7 mouse cellular contexts compared by ENCODE assay signal in genomic region chr4:142239240-142240126, GRCm38 (mm10). TPM values are rescaled to one million over a fixed set of nuclear protein-coding genes. Genes with fewer than 3 reads are reported as not detected.
DNase-seq lines count a peak whose midpoint lies in the region; ATAC-seq and TF ChIP-seq lines count a peak whose summit lies in the region.

Kazn (minus strand) TSS chr4:142239401.

- peaks cover 5% of the 10 kb centered on the region; the same call in 1 of the 2 replicates for H3K27me3 ChIP-seq in forebrain, embryonic 11.5 days (ENCODE audit: control insufficient read depth, insufficient read depth, low read length)
- no peaks in the 10 kb centered on the region for H3K27me3 ChIP-seq in heart, embryonic 13.5 days (replicated peaks)
- no peaks in the 10 kb centered on the region for H3K27me3 ChIP-seq in kidney, postnatal 0 days (ENCODE audit: insufficient read depth, low read length)
- no peaks in the 10 kb centered on the region for H3K27me3 ChIP-seq in midbrain, postnatal 0 days (ENCODE audit: insufficient read depth, low read length)

- DNase-seq in c-Kit-positive CD71-positive TER-119-negative erythroid progenitor cells, embryonic 14.5 days (ENCODE audit: low read depth), result peak; percentile 19
- peak; percentile 95 for DNase-seq in forebrain, embryonic 11.5 days (ENCODE audit: low spot score)
- peak; percentile 93 for DNase-seq in kidney, postnatal 0 days (ENCODE audit: low spot score)
- peak; percentile 84 for DNase-seq in liver
- DNase-seq in midbrain, postnatal 0 days (ENCODE audit: low spot score), result peak; percentile 77
- DNase-seq in telencephalon, adult 2 months (ENCODE audit: low read depth, low spot score), result peak; percentile 26

- H3K36me3 ChIP-seq in forebrain, embryonic 11.5 days (ENCODE audit: control insufficient read depth, insufficient read depth, low read length), result no peaks in the 10 kb centered on the region
- no peaks in the 10 kb centered on the region for H3K36me3 ChIP-seq in heart, embryonic 13.5 days
- H3K36me3 ChIP-seq in kidney, postnatal 0 days (ENCODE audit: insufficient read depth, low read length), result no peaks in the 10 kb centered on the region
- no peaks in the 10 kb centered on the region for H3K36me3 ChIP-seq in midbrain, postnatal 0 days (ENCODE audit: insufficient read depth, low read length)

- peak; percentile 16; the same call in 1 of the 2 replicates for TF ChIP-seq CTCF in kidney, postnatal 0 days (IDR thresholded peaks at IDR 0.05; ENCODE audit: low read depth)
- TF ChIP-seq CTCF in midbrain, postnatal 0 days (IDR thresholded peaks at IDR 0.05), result no peak

- peak within 1 kb of the TSS; percentile 66 for H3K4me3 ChIP-seq in forebrain, embryonic 11.5 days (ENCODE audit: low read depth, low read length)
- peak within 1 kb of the TSS; percentile 70 for H3K4me3 ChIP-seq in heart, embryonic 13.5 days
- H3K4me3 ChIP-seq in kidney, postnatal 0 days (replicated peaks; ENCODE audit: low read depth, low read length), result peak within 1 kb of the TSS; percentile 67
- peak within 1 kb of the TSS; percentile 63 for H3K4me3 ChIP-seq in midbrain, postnatal 0 days (ENCODE audit: low read depth, low read length)

- H3K9ac ChIP-seq in forebrain, embryonic 11.5 days (ENCODE audit: low read length), result peak within 1 kb of the TSS; percentile 68
- H3K9ac ChIP-seq in heart, embryonic 13.5 days, result peak within 1 kb of the TSS; percentile 89
- peak within 1 kb of the TSS; percentile 72 for H3K9ac ChIP-seq in kidney, postnatal 0 days (ENCODE audit: low read depth, low read length)
- peak within 1 kb of the TSS; percentile 61 for H3K9ac ChIP-seq in midbrain, postnatal 0 days (replicated peaks; ENCODE audit: low read length, poor library complexity, severe bottlenecking)

- 0 out of 2 replicates have a peak within 1 kb of the TSS, but pooled peaks have one; percentile 19 for H3K27ac ChIP-seq in forebrain, embryonic 11.5 days (ENCODE audit: low read depth, low read length)
- H3K27ac ChIP-seq in heart, embryonic 13.5 days (replicated peaks), result peak within 1 kb of the TSS; percentile 43
- peak within 1 kb of the TSS; percentile 78 for H3K27ac ChIP-seq in kidney, postnatal 0 days
- H3K27ac ChIP-seq in midbrain, postnatal 0 days (ENCODE audit: low read depth, low read length), result no peak within 1 kb of the TSS

- H3K9me3 ChIP-seq in forebrain, embryonic 11.5 days (ENCODE audit: control insufficient read depth, low read length), result no peaks in the 10 kb centered on the region
- no peaks in the 10 kb centered on the region for H3K9me3 ChIP-seq in heart, embryonic 13.5 days
- H3K9me3 ChIP-seq in kidney, postnatal 0 days (replicated peaks; ENCODE audit: low read length), result no peaks in the 10 kb centered on the region
- H3K9me3 ChIP-seq in midbrain, postnatal 0 days (ENCODE audit: low read length), result no peaks in the 10 kb centered on the region

- H3K4me2 ChIP-seq in forebrain, embryonic 11.5 days (ENCODE audit: low read depth, low read length, severe bottlenecking), result peak within 1 kb of the TSS; percentile 100
- H3K4me2 ChIP-seq in heart, embryonic 13.5 days, result peak within 1 kb of the TSS; percentile 98
- peak within 1 kb of the TSS; percentile 76 for H3K4me2 ChIP-seq in kidney, postnatal 0 days (ENCODE audit: low read length)
- peak within 1 kb of the TSS; percentile 98 for H3K4me2 ChIP-seq in midbrain, postnatal 0 days (ENCODE audit: low read depth, low read length, poor library complexity, severe bottlenecking)

- ATAC-seq in forebrain, embryonic 11.5 days (replicated peaks; ENCODE audit: low FRiP score), result peak; percentile 90
- ATAC-seq in heart, embryonic 13.5 days (ENCODE audit: extremely low read depth, insufficient number of reproducible peaks, low FRiP score, low TSS enrichment), result peak; percentile 67; the same call in 1 of the 2 replicates
- ATAC-seq in kidney, postnatal 0 days (replicated peaks; ENCODE audit: low FRiP score, low read depth), result peak; percentile 88
- peak; percentile 59; the same call in 1 of the 2 replicates for ATAC-seq in midbrain, postnatal 0 days (ENCODE audit: low FRiP score)

- WGBS in forebrain, embryonic 11.5 days, result 3% methylated on average over 41 of the region's 46 CpGs
- 7% methylated on average over 46 of the region's 46 CpGs for WGBS in heart, embryonic 13.5 days
- WGBS in kidney, postnatal 0 days, result 7% methylated on average over 40 of the region's 46 CpGs
- 8% methylated on average over 40 of the region's 46 CpGs for WGBS in midbrain, postnatal 0 days

- peaks cover 18% of the 10 kb centered on the region for H3K4me1 ChIP-seq in forebrain, embryonic 11.5 days (replicated peaks; ENCODE audit: control insufficient read depth, insufficient read depth, low read length)
- peaks cover 23% of the 10 kb centered on the region for H3K4me1 ChIP-seq in heart, embryonic 13.5 days
- H3K4me1 ChIP-seq in kidney, postnatal 0 days (replicated peaks; ENCODE audit: insufficient read depth, low read length), result peaks cover 20% of the 10 kb centered on the region
- peaks cover 10% of the 10 kb centered on the region; the same call in 1 of the 2 replicates for H3K4me1 ChIP-seq in midbrain, postnatal 0 days (ENCODE audit: insufficient read depth, low read length)

RNA-seq across cellular contexts. Expression of gene Kazn, which starts in this region (rescaled TPM):
- 17.3 and 18.1 TPM in 2 replicates for polyA plus RNA-seq in forebrain, embryonic 11.5 days (2014; fragmentation: Nextera tagmentation; extraction: Ambion mirVana)
- polyA plus RNA-seq in heart, embryonic 13.5 days (2015; fragmentation: Nextera tagmentation; extraction: Ambion mirVana), result 5.2 and 5.8 TPM in 2 replicates
- 16.2 and 16.4 TPM in 2 replicates for polyA plus RNA-seq in kidney, postnatal 0 days (2015; fragmentation: Nextera tagmentation; extraction: Ambion mirVana)
- 70.2 and 87.2 TPM in 2 replicates for total RNA-seq in midbrain, postnatal 0 days (2014; rRNA removed)
- polyA plus RNA-seq in midbrain, postnatal 0 days (2015; fragmentation: Nextera tagmentation; extraction: Ambion mirVana), result 23.6 and 25.6 TPM in 2 replicates

Comparison
In these comparisons a context has a peak if more than half of its experiments do, and no peak if none do; other contexts are left out.
1. DNase-seq: peak in every context shown above with its lines; median percentile 95 in forebrain, embryonic 11.5 days; 93 in kidney, postnatal 0 days; 84 in liver; 77 in midbrain, postnatal 0 days; 26 in telencephalon, adult 2 months; 19 in c-Kit-positive CD71-positive TER-119-negative erythroid progenitor cells, embryonic 14.5 days.